Mouse (Mus musculus) stomach, postnatal 0 days (tissue): ENCODE results near the gene Gm49337. TPM values are rescaled to one million over a fixed set of nuclear protein-coding genes. Genes with fewer than 3 reads are reported as not detected.

Experiments used
- ATAC-seq: fragments of 200-750 bp; cut with Nextera tagmentation; 2 replicates; pipeline ENCODE4 v1.8.0; 2017; ENCODE audit not compliant: low FRiP score, low TSS enrichment
- DNase-seq: peaks from one replicate; pipeline ENCODE4 v3.0.0-alpha.2; 2016; ENCODE audit warnings: low spot score
- H3K27ac ChIP-seq: fragments of 300-500 bp; sonication (generic); replicated peaks from 2 replicates; pipeline ENCODE4 v1.5.1; 2014; ENCODE audit warnings: mild to moderate bottlenecking, control low read depth
- H3K27me3 ChIP-seq: fragments of 300-500 bp; sonication (generic); 2 replicates; pipeline ENCODE4 v1.6.1; 2014; ENCODE audit warnings: low read length; ENCODE audit not compliant: control insufficient read depth, insufficient read depth
- H3K36me3 ChIP-seq: fragments of 300-500 bp; sonication (generic); 2 replicates; pipeline ENCODE4 v1.6.1; 2014; ENCODE audit warnings: low read length, mixed read lengths; ENCODE audit not compliant: control insufficient read depth, insufficient read depth
- H3K4me1 ChIP-seq: fragments of 300-500 bp; sonication (generic); replicated peaks from 2 replicates; pipeline ENCODE4 v1.6.1; 2014; ENCODE audit warnings: antibody characterized with exemption; ENCODE audit not compliant: control insufficient read depth, insufficient read depth
- H3K4me2 ChIP-seq: fragments of 300-500 bp; sonication (generic); replicated peaks from 2 replicates; pipeline ENCODE4 v1.6.1; 2014; ENCODE audit warnings: low read depth, mild to moderate bottlenecking, control low read depth, moderate library complexity
- H3K4me3 ChIP-seq: fragments of 300-500 bp; sonication (generic); 2 replicates; pipeline ENCODE4 v1.5.1; 2014; ENCODE audit warnings: low read depth, low read length, control low read depth
- H3K9ac ChIP-seq: fragments of 300-500 bp; sonication (generic); 2 replicates; pipeline ENCODE4 v1.6.1; 2014; ENCODE audit warnings: mild to moderate bottlenecking, low read length, control low read depth, mixed read lengths
- H3K9me3 ChIP-seq: fragments of 300-500 bp; sonication (generic); 2 replicates; pipeline ENCODE4 v1.6.1; 2016; ENCODE audit warnings: low read length; ENCODE audit not compliant: control insufficient read depth
- CTCF ChIP-seq: IDR thresholded peaks from 2 replicates; pipeline ENCODE4 v1.5.1; 2016; ENCODE audit warnings: antibody characterized with exemption, low read depth, mild to moderate bottlenecking, moderate library complexity
- EP300 ChIP-seq: optimal IDR thresholded peaks from 2 replicates; pipeline ENCODE3; 2016; ENCODE audit warnings: antibody characterized with exemption
- WGBS: fragments of 180-500 bp; shearing (Covaris S2); extraction: QIAGEN DNeasy Blood & Tissue Kit; methylation state at CpG from one replicate; pipeline ENCODE4 v1.1.7; 2014; 5-methylcytosine and 5-hydroxymethylcytosine counted together
- polyA plus RNA-seq: library from polyadenylated mRNA; unstranded; fragments of >200 nt; fragmentation: Nextera tagmentation; extraction: Ambion mirVana; gene quantifications from 2 replicates; pipeline ENCODE4 v1.2.1, GENCODE M21; 2015

Gm49337 gene
- polyA plus RNA-seq, 1 experiment from 2014 or later: not detected

- H3K27ac ChIP-seq: no peak overlapping the region; the same call in 1 of the 2 replicates
- WGBS: under 1% methylated on average over 47 of the region's 47 CpGs
- peak overlapping the region; percentile 67 for H3K9ac ChIP-seq
- H3K4me2 ChIP-seq: peak overlapping the region; percentile 93
- no peaks in the 10 kb centered on the region for H3K27me3 ChIP-seq
- no peaks in the 10 kb centered on the region for H3K36me3 ChIP-seq
- DNase-seq (peak; percentile 69), ATAC-seq (peak; percentile 58)
- H3K4me3 ChIP-seq: peak overlapping the region; percentile 58
- no peaks in the 10 kb centered on the region for H3K4me1 ChIP-seq
- no peaks in the 10 kb centered on the region for H3K9me3 ChIP-seq
- TF ChIP-seq EP300 (no peak), CTCF (no peak)
Observed at GRCm38 (mm10) chr4:116143891-116144717, 29.1 kb upstream of the Gm49337 start.

GRCm38 (mm10) chr4:116149812-116150155, 23.4 kb upstream of the Gm49337 start:
- DNase-seq (no peak), ATAC-seq (no peak)
- Histone ChIP-seq H3K4me3 (peak overlapping the region; percentile 77), H3K4me1 (no peaks in the 10 kb centered on the region; the same call in none of the 2 replicates), H3K9ac (peak overlapping the region; percentile 90), H3K27me3 (no peaks in the 10 kb centered on the region), H3K4me2 (peak overlapping the region; percentile 65), H3K36me3 (peaks cover 19% of the 10 kb centered on the region), H3K27ac (peak overlapping the region; percentile 95), H3K9me3 (no peaks in the 10 kb centered on the region)
- WGBS: 23% methylated on average over 6 of the region's 6 CpGs
- TF ChIP-seq EP300 (no peak), CTCF (no peak)

- peak overlapping the region; percentile 90 for H3K9ac ChIP-seq
- ATAC-seq (peak; percentile 91), DNase-seq (peak; percentile 83)
- TF ChIP-seq EP300: no peak
- TF ChIP-seq CTCF: no peak
- H3K9me3 ChIP-seq: no peaks in the 10 kb centered on the region
- peak overlapping the region; percentile 65 for H3K4me2 ChIP-seq
- H3K27me3 ChIP-seq: no peaks in the 10 kb centered on the region
- 0% methylated on average over 54 of the region's 73 CpGs for WGBS
- H3K4me3 ChIP-seq: peak overlapping the region; percentile 77
- peak overlapping the region; percentile 95 for H3K27ac ChIP-seq
- no peaks in the 10 kb centered on the region; the same call in none of the 2 replicates for H3K4me1 ChIP-seq
- H3K36me3 ChIP-seq: peaks cover 25% of the 10 kb centered on the region
Observed at GRCm38 (mm10) chr4:116150156-116150861, 22.9 kb upstream of the Gm49337 start.

GRCm38 (mm10) chr4:116150862-116151221, 22.3 kb upstream of the Gm49337 start:
- H3K9ac ChIP-seq: peak overlapping the region; percentile 90
- peak overlapping the region; percentile 65 for H3K4me2 ChIP-seq
- TF ChIP-seq CTCF: no peak
- no peak for TF ChIP-seq EP300
- WGBS: 11% methylated on average over 4 of the region's 4 CpGs
- peak overlapping the region; percentile 95 for H3K27ac ChIP-seq
- no peaks in the 10 kb centered on the region; the same call in none of the 2 replicates for H3K4me1 ChIP-seq
- DNase-seq: no peak
- ATAC-seq: 0 out of 2 replicates have a peak, but pooled peaks have one; percentile 0
- H3K9me3 ChIP-seq: no peaks in the 10 kb centered on the region
- no peaks in the 10 kb centered on the region for H3K27me3 ChIP-seq
- H3K36me3 ChIP-seq: peaks cover 30% of the 10 kb centered on the region
- peak overlapping the region; percentile 77 for H3K4me3 ChIP-seq

- H3K36me3 ChIP-seq: peaks cover 34% of the 10 kb centered on the region
- no peak for TF ChIP-seq CTCF
- TF ChIP-seq EP300: no peak
- no peak for DNase-seq
- no peaks in the 10 kb centered on the region for H3K9me3 ChIP-seq
- 59% methylated on average over 6 of the region's 6 CpGs for WGBS
- H3K4me3 ChIP-seq: peak within 1 kb of the TSS; percentile 77
- peak within 1 kb of the TSS; percentile 90 for H3K9ac ChIP-seq
- no peak for ATAC-seq
- H3K27ac ChIP-seq: peak within 1 kb of the TSS; percentile 95
- H3K4me1 ChIP-seq: no peaks in the 10 kb centered on the region; the same call in none of the 2 replicates
- H3K27me3 ChIP-seq: no peaks in the 10 kb centered on the region
- H3K4me2 ChIP-seq: peak within 1 kb of the TSS; percentile 65
Observed at GRCm38 (mm10) chr4:116151238-116151637, 21.9 kb upstream of the Gm49337 start, which contains the start of gene Lurap1. Lurap1 (minus strand) TSS chr4:116151338.
